ENCODE assay signal across 9 mouse cellular contexts in the genomic region with DNA sequence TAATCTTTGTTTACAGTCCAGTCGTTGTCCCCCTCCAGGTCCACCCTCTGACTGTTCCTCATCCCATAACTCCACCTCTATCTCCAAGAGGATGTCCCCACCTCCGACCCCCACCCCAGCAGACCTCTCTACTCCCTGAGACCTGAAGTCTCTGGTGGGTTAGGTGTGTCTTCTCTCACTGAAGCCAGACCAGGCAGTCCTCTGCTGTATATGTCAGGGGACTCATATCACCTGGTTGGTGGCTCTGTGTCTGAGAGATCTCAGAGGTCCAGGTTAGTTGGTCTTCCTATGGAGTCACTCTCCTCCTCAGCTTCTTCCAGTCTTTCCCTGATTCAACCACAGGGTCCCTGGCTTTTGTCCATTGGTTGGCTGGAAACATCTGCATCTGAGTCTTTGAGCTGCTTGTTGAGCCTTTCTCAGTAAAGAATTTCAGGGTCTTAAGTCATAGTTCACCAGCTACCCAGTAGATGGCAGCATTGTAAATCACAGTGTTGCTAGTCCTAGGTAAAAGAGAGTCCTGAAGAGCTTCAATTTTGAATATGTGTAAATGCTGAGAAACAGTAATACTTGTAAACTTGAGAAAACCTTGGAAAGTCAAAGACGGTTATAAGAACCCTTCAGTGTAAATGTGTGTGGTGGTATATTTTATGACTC.
DNase-seq lines count a peak whose midpoint lies in the region; ATAC-seq and TF ChIP-seq lines count a peak whose summit lies in the region.
"Had no signal": no experiment of that assay in that cellular context is flagged by ENCODE, and none has a peak within 500 bp of the region (broad histone marks: within the 10 kb centered on the region; RNA-seq: fewer than 3 reads in every experiment).

No protein-coding gene starts in this region.

- no peaks in the 10 kb centered on the region for H3K79me2 ChIP-seq in liver, adult 2 months (ENCODE audit: control insufficient read depth, insufficient read depth, low read length)

- ATAC-seq in liver, embryonic 11.5 days (replicated peaks; ENCODE audit: low FRiP score) = no peak

- H3K4me2 ChIP-seq in liver, embryonic 11.5 days = no peak overlapping the region

- no peaks in the 10 kb centered on the region for H3K36me3 ChIP-seq in liver, adult 2 months (ENCODE audit: control insufficient read depth, insufficient read depth, low read length)
- no peaks in the 10 kb centered on the region for H3K36me3 ChIP-seq in liver, embryonic 11.5 days (ENCODE audit: control insufficient read depth, insufficient read depth, low read length)

- H3K9ac ChIP-seq in liver, adult 2 months (ENCODE audit: low read depth, low read length) = no peak overlapping the region
- no peak overlapping the region for H3K9ac ChIP-seq in liver, embryonic 11.5 days (ENCODE audit: low read depth, low read length)

- H3K27me3 ChIP-seq in liver, adult 2 months (ENCODE audit: control insufficient read depth, insufficient read depth, low read length) = no peaks in the 10 kb centered on the region
- no peaks in the 10 kb centered on the region for H3K27me3 ChIP-seq in liver, embryonic 11.5 days (replicated peaks; ENCODE audit: control insufficient read depth, insufficient read depth, low read length)

- no peak for TF ChIP-seq POLR2A in liver, adult 2 months (IDR thresholded peaks at IDR 0.05; ENCODE audit: extremely low read depth, insufficient read depth, low read length)

- peak; percentile 54 to 57 for DNase-seq in cerebellum, postnatal 10 days
- no peak for DNase-seq in cerebellum, adult 8-10 months
- peak; percentile 35 for DNase-seq in liver, adult 2 months (ENCODE audit: extremely low read depth, low read depth, low spot score)
- DNase-seq in liver, embryonic 11.5 days (ENCODE audit: low spot score) = no peak
- peak; percentile 54 for DNase-seq in forelimb bud, embryonic 11.5 days (ENCODE audit: low read depth, low spot score)
- peak; percentile 61 for DNase-seq in mesoderm, embryonic 11.5 days (ENCODE audit: low read depth, low spot score)
- DNase-seq in gastrocnemius, postnatal 10 days = no peak
- DNase-seq in urinary bladder, postnatal 14 days (ENCODE audit: low spot score) = no peak

- no peak for TF ChIP-seq CTCF in liver, adult 2 months (IDR thresholded peaks at IDR 0.05; ENCODE audit: low read depth, low read length)

- no peaks in the 10 kb centered on the region for H3K9me3 ChIP-seq in liver, embryonic 11.5 days (ENCODE audit: control insufficient read depth, low read length)

- no peaks in the 10 kb centered on the region for H3K4me1 ChIP-seq in liver, adult 2 months (ENCODE audit: control insufficient read depth, insufficient read depth, low read length)
- no peaks in the 10 kb centered on the region for H3K4me1 ChIP-seq in liver, embryonic 11.5 days (replicated peaks; ENCODE audit: control insufficient read depth, insufficient read depth, low read length)

- no peak overlapping the region for H3K4me3 ChIP-seq in liver, adult 2 months (ENCODE audit: insufficient read depth, low read depth, low read length)
- no peak overlapping the region for H3K4me3 ChIP-seq in liver, embryonic 11.5 days (ENCODE audit: low read depth, low read length)

- no peak overlapping the region for H3K27ac ChIP-seq in liver, adult 2 months (replicated peaks; ENCODE audit: insufficient read depth, low read depth, low read length)
- H3K27ac ChIP-seq in liver, embryonic 11.5 days (ENCODE audit: low read depth, low read length) = no peak overlapping the region
- H3K27ac ChIP-seq: macrophage had no signal

- 53% methylated on average over 3 of the region's 3 CpGs for WGBS in liver, adult 2 months
- WGBS in liver, embryonic 11.5 days = 67% methylated on average over 3 of the region's 3 CpGs

Comparison
In these comparisons a context has a peak if more than half of its experiments do, and no peak if none do; other contexts are left out.
1. DNase-seq: peak in cerebellum, postnatal 10 days (2 of 2), liver, adult 2 months (single experiment), forelimb bud, embryonic 11.5 days (single experiment) and mesoderm, embryonic 11.5 days (single experiment); none in cerebellum, adult 8-10 months (single experiment), liver, embryonic 11.5 days (single experiment), gastrocnemius, postnatal 10 days (single experiment) and urinary bladder, postnatal 14 days (single experiment).